Mouse (Mus musculus): ENCODE results near the gene Fam217a.

The Fam217a gene

GRCm38 (mm10) chr13:34874736-34875135 is 49.4 kb downstream of the Fam217a start:
- peak; percentile 6 to 11 for DNase-seq (ENCODE audit: low spot score in 2 of 2)

GRCm38 (mm10) chr13:34873801-34874681 is 50.1 kb downstream of the Fam217a start:
- peak; percentile 93 to 94 for DNase-seq (ENCODE audit: low spot score in 2 of 2)

GRCm38 (mm10) chr13:34864420-34865169 is 59.5 kb downstream of the Fam217a start:
- DNase-seq (ENCODE audit: low spot score in 2 of 2): peak; percentile 43 to 56

GRCm38 (mm10) chr13:34861166-34861565 is 62.9 kb downstream of the Fam217a start:
- peak in 1 of 2 experiments; percentile 43 for DNase-seq (ENCODE audit: low spot score in 2 of 2)

Measured in natural killer cell, adult 2 months (primary cell).